Mouse (Mus musculus): ENCODE measurements at regions not wholly inside any gene's neighbourhood (a gene's known extent, or its start where the extent isn't known, plus 50 kb on each side); places are given as distances from the start of the nearest gene placed in this dataset.

- Histone ChIP-seq H3K4me3 (ENCODE audit: extremely low read depth, insufficient read depth, insufficient read length) (no peak overlapping the region), H3K4me1 (ENCODE audit: control insufficient read depth, insufficient read depth, insufficient read length) (no peaks in the 10 kb centered on the region), H3K36me3 (ENCODE audit: control insufficient read depth, insufficient read depth, low read length) (no peaks in the 10 kb centered on the region), H3K27ac (ENCODE audit: insufficient read depth, low read length) (no peak overlapping the region), H3K27me3 (ENCODE audit: control insufficient read depth, insufficient read depth, low read length) (no peaks in the 10 kb centered on the region)
- WGBS, result 99% methylated on average over 2 of the region's 2 CpGs
- no peak for DNase-seq (ENCODE audit: low read depth in 1 of 2, low spot score in 2 of 2)
- TF ChIP-seq CTCF (IDR thresholded peaks at IDR 0.05; ENCODE audit: extremely low read depth, insufficient read depth, insufficient read length, insufficient replicate concordance), result no peak
- no peak for TF ChIP-seq POLR2A (IDR thresholded peaks at IDR 0.05; ENCODE audit: low read depth, low read length)
These were observed 225.5 kb upstream of the Tbl1xr1 start for GRCm38 (mm10) chr3:21850977-21851376.

GRCm38 (mm10) chr3:21854340-21854739 lies 222.1 kb upstream of the Tbl1xr1 start:
- Histone ChIP-seq H3K27ac (ENCODE audit: insufficient read depth, low read length) (no peak overlapping the region), H3K36me3 (ENCODE audit: control insufficient read depth, insufficient read depth, low read length) (no peaks in the 10 kb centered on the region), H3K27me3 (ENCODE audit: control insufficient read depth, insufficient read depth, low read length) (no peaks in the 10 kb centered on the region), H3K4me1 (ENCODE audit: control insufficient read depth, insufficient read depth, insufficient read length) (no peaks in the 10 kb centered on the region), H3K4me3 (ENCODE audit: extremely low read depth, insufficient read depth, insufficient read length) (no peak overlapping the region)
- TF ChIP-seq CTCF (IDR thresholded peaks at IDR 0.05; ENCODE audit: extremely low read depth, insufficient read depth, insufficient read length, insufficient replicate concordance), result no peak
- TF ChIP-seq POLR2A (IDR thresholded peaks at IDR 0.05; ENCODE audit: low read depth, low read length), result no peak
- WGBS, result 70% methylated on average over 2 of the region's 2 CpGs
- DNase-seq (ENCODE audit: low read depth in 1 of 2, low spot score in 2 of 2), result no peak

GRCm38 (mm10) chr3:21859436-21859835 lies 217.0 kb upstream of the Tbl1xr1 start:
- Histone ChIP-seq H3K4me3 (ENCODE audit: extremely low read depth, insufficient read depth, insufficient read length) (no peak overlapping the region), H3K27ac (ENCODE audit: insufficient read depth, low read length) (no peak overlapping the region), H3K4me1 (ENCODE audit: control insufficient read depth, insufficient read depth, insufficient read length) (no peaks in the 10 kb centered on the region), H3K27me3 (ENCODE audit: control insufficient read depth, insufficient read depth, low read length) (no peaks in the 10 kb centered on the region), H3K36me3 (ENCODE audit: control insufficient read depth, insufficient read depth, low read length) (no peaks in the 10 kb centered on the region)
- DNase-seq (ENCODE audit: low read depth in 1 of 2, low spot score in 2 of 2), result no peak
- TF ChIP-seq POLR2A (IDR thresholded peaks at IDR 0.05; ENCODE audit: low read depth, low read length) (no peak), CTCF (IDR thresholded peaks at IDR 0.05; ENCODE audit: extremely low read depth, insufficient read depth, insufficient read length, insufficient replicate concordance) (no peak)
- 89% methylated on average over 1 of the region's 1 CpGs for WGBS

- DNase-seq (ENCODE audit: low read depth in 1 of 2, low spot score in 2 of 2), result no peak
- TF ChIP-seq POLR2A (IDR thresholded peaks at IDR 0.05; ENCODE audit: low read depth, low read length) (no peak), CTCF (IDR thresholded peaks at IDR 0.05; ENCODE audit: extremely low read depth, insufficient read depth, insufficient read length, insufficient replicate concordance) (no peak)
These were observed 215.4 kb upstream of the Tbl1xr1 start for GRCm38 (mm10) chr3:21860915-21861635.

GRCm38 (mm10) chr3:21861636-21861970 lies 214.8 kb upstream of the Tbl1xr1 start:
- Histone ChIP-seq H3K27ac (ENCODE audit: insufficient read depth, low read length) (no peak overlapping the region), H3K27me3 (ENCODE audit: control insufficient read depth, insufficient read depth, low read length) (no peaks in the 10 kb centered on the region), H3K36me3 (ENCODE audit: control insufficient read depth, insufficient read depth, low read length) (no peaks in the 10 kb centered on the region), H3K4me3 (ENCODE audit: extremely low read depth, insufficient read depth, insufficient read length) (no peak overlapping the region), H3K4me1 (ENCODE audit: control insufficient read depth, insufficient read depth, insufficient read length) (no peaks in the 10 kb centered on the region)
- 88% methylated on average over 4 of the region's 4 CpGs for WGBS
- no peak for DNase-seq (ENCODE audit: low read depth in 1 of 2, low spot score in 2 of 2)
- no peak for TF ChIP-seq CTCF (IDR thresholded peaks at IDR 0.05; ENCODE audit: extremely low read depth, insufficient read depth, insufficient read length, insufficient replicate concordance)
- TF ChIP-seq POLR2A (IDR thresholded peaks at IDR 0.05; ENCODE audit: low read depth, low read length), result no peak

More at GRCm38 (mm10) chr3:21860915-21861635, 215.4 kb upstream of the Tbl1xr1 start:
- no peaks in the 10 kb centered on the region for H3K4me1 ChIP-seq (ENCODE audit: control insufficient read depth, insufficient read depth, insufficient read length)
- no peaks in the 10 kb centered on the region for H3K36me3 ChIP-seq (ENCODE audit: control insufficient read depth, insufficient read depth, low read length)
- H3K4me3 ChIP-seq (ENCODE audit: extremely low read depth, insufficient read depth, insufficient read length), result no peak overlapping the region
- no peak overlapping the region for H3K27ac ChIP-seq (ENCODE audit: insufficient read depth, low read length)
- H3K27me3 ChIP-seq (ENCODE audit: control insufficient read depth, insufficient read depth, low read length), result no peaks in the 10 kb centered on the region
- 87% methylated on average over 4 of the region's 4 CpGs for WGBS

GRCm38 (mm10) chr3:21864391-21864790 lies 212.1 kb upstream of the Tbl1xr1 start:
- DNase-seq (ENCODE audit: low read depth in 1 of 2, low spot score in 2 of 2), result no peak
- no peak overlapping the region for H3K27ac ChIP-seq (ENCODE audit: insufficient read depth, low read length)
- WGBS, result 85% methylated on average over 5 of the region's 5 CpGs

GRCm38 (mm10) chr3:21865856-21866255 lies 210.6 kb upstream of the Tbl1xr1 start:
- no peaks in the 10 kb centered on the region for H3K4me1 ChIP-seq (ENCODE audit: control insufficient read depth, insufficient read depth, insufficient read length)
- H3K27me3 ChIP-seq (ENCODE audit: control insufficient read depth, insufficient read depth, low read length), result no peaks in the 10 kb centered on the region
- no peak overlapping the region for H3K27ac ChIP-seq (ENCODE audit: insufficient read depth, low read length)
- DNase-seq (ENCODE audit: low read depth in 1 of 2, low spot score in 2 of 2), result no peak
- H3K4me3 ChIP-seq (ENCODE audit: extremely low read depth, insufficient read depth, insufficient read length), result no peak overlapping the region
- TF ChIP-seq CTCF (IDR thresholded peaks at IDR 0.05; ENCODE audit: extremely low read depth, insufficient read depth, insufficient read length, insufficient replicate concordance) (no peak), POLR2A (IDR thresholded peaks at IDR 0.05; ENCODE audit: low read depth, low read length) (no peak)
- WGBS, result 86% methylated on average over 1 of the region's 1 CpGs
- no peaks in the 10 kb centered on the region for H3K36me3 ChIP-seq (ENCODE audit: control insufficient read depth, insufficient read depth, low read length)

More at GRCm38 (mm10) chr3:21864391-21864790, 212.1 kb upstream of the Tbl1xr1 start:
- Histone ChIP-seq H3K4me3 (ENCODE audit: extremely low read depth, insufficient read depth, insufficient read length) (no peak overlapping the region), H3K4me1 (ENCODE audit: control insufficient read depth, insufficient read depth, insufficient read length) (no peaks in the 10 kb centered on the region), H3K36me3 (ENCODE audit: control insufficient read depth, insufficient read depth, low read length) (no peaks in the 10 kb centered on the region), H3K27me3 (ENCODE audit: control insufficient read depth, insufficient read depth, low read length) (no peaks in the 10 kb centered on the region)
- TF ChIP-seq POLR2A (IDR thresholded peaks at IDR 0.05; ENCODE audit: low read depth, low read length) (no peak), CTCF (IDR thresholded peaks at IDR 0.05; ENCODE audit: extremely low read depth, insufficient read depth, insufficient read length, insufficient replicate concordance) (no peak)

All from spleen, adult 2 months (tissue).